Mouse (Mus musculus) cortical plate, adult 2 months (tissue): Measurements from ENCODE around the gene Nthl1. TPM values are rescaled to one million over a fixed set of nuclear protein-coding genes. Genes with fewer than 3 reads are reported as not detected.

Source experiments
- H3K27ac ChIP-seq: fragments of 200-500 bp; 2 replicates; pipeline ENCODE4 v1.5.1; 2012; ENCODE audit warnings: low read length, control low read depth, inconsistent platforms; ENCODE audit not compliant: insufficient read depth
- H3K4me1 ChIP-seq: fragments of 200-500 bp; 2 replicates; pipeline ENCODE4 v1.6.1; 2011; ENCODE audit warnings: low read length; ENCODE audit not compliant: control insufficient read depth, insufficient read depth
- H3K4me3 ChIP-seq: fragments of 200-500 bp; 2 replicates; pipeline ENCODE4 v1.5.1; 2011; ENCODE audit warnings: mild to moderate bottlenecking, low read length, control low read depth; ENCODE audit not compliant: insufficient read depth
- CTCF ChIP-seq: fragments of 200-500 bp; IDR thresholded peaks from 2 replicates; pipeline ENCODE4 v1.5.1; 2011; ENCODE audit warnings: mild to moderate bottlenecking, control low read depth, low read length; ENCODE audit not compliant: insufficient read depth; ENCODE audit errors: extremely low read depth
- POLR2A ChIP-seq: fragments of 200-500 bp; IDR thresholded peaks from 2 replicates; pipeline ENCODE4 v1.6.1; 2011; ENCODE audit warnings: mild to moderate bottlenecking, low read length, control low read depth; ENCODE audit not compliant: insufficient read depth; ENCODE audit errors: extremely low read depth
- polyA plus RNA-seq: library from polyadenylated mRNA; depleted of rRNA; stranded (reverse); fragments of >200 nt; gene quantifications from 2 replicates; pipeline ENCODE4 v1.2.3, GENCODE M21; 2012

The Nthl1 gene
- polyA plus RNA-seq, 1 experiment, result 10.8 TPM

- TF ChIP-seq CTCF (peak; percentile 20; the same call in 1 of the 2 replicates), POLR2A (no peak)
- Histone ChIP-seq H3K4me3 (no peak overlapping the region), H3K27ac (no peak overlapping the region), H3K4me1 (peaks cover 2% of the 10 kb centered on the region; the same call in 1 of the 2 replicates)
These were observed 14.8 kb upstream of the Nthl1 start for GRCm38 (mm10) chr17:24617561-24618194.

DNA sequence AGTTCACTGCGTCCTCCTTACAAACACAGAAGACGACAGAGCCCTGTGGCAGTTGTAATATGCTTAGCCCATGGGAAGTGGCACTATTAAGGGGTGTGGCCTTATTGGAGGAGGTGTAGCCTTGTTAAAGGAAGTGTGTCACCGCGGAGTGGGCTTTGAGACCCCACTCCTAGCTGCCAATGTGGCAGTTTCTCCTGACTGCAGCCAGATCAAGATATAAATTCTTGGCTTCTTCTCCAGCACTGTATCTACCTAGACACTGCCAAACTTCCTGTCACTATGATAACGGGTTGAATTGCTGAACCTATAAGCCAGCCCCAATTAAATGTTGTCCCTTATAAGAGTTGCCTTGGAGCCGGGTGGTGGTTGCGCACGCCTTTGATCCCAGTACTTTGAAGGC lies 7.0 kb upstream of the Nthl1 start:
- TF ChIP-seq POLR2A (no peak), CTCF (no peak)
- no peak overlapping the region for H3K27ac ChIP-seq
- H3K4me3 ChIP-seq, result no peak overlapping the region
- peaks cover 3% of the 10 kb centered on the region for H3K4me1 ChIP-seq

- TF ChIP-seq CTCF (peak; percentile 85), POLR2A (no peak)
- Histone ChIP-seq H3K4me3 (no peak overlapping the region), H3K4me1 (peaks cover 5% of the 10 kb centered on the region; the same call in 1 of the 2 replicates), H3K27ac (no peak overlapping the region)
These were observed 3.8 kb upstream of the Nthl1 start for GRCm38 (mm10) chr17:24628646-24629045.

GRCm38 (mm10) chr17:24630072-24630471 lies 2.4 kb upstream of the Nthl1 start:
- H3K4me1 ChIP-seq, result peaks cover 5% of the 10 kb centered on the region; the same call in 1 of the 2 replicates
- H3K27ac ChIP-seq, result no peak overlapping the region
- H3K4me3 ChIP-seq, result no peak overlapping the region
- TF ChIP-seq CTCF, result no peak
- TF ChIP-seq POLR2A, result no peak

DNA sequence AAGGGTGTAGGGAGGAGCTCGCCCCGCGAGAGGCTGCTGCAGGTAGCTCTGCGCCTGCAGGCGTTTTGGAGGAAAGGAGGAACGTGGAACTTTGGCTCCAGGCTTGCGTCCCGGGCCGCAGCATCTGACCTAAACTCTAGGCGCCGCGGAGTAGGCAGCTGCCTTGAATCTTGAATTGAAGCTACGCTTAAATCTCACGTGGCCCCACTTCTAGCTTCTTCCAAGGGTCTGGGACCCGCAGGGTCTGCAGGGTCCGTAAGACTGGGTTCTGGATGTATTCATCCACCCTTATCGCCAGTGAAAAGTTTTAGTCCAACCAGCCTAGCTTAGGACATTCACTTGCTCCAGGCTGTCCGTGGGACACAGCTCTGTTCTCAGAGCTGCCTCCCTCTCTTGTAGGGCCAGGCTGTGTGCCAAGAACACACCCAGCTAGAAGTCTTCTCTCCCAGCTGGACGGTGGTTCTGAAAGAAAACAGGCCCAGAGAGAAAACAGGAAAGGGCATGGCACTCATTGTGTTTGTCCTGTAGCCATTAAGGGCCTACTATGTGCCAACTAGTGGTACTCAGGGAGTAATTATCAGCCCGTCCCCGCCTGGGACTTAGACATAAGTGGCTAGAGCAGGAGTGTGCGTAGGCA lies 451 bp downstream of the Nthl1 start:
- H3K27ac ChIP-seq, result peak overlapping the region; percentile 73
- TF ChIP-seq CTCF, result no peak
- 0 out of 2 replicates have a peak, but pooled peaks have one; percentile 31 for TF ChIP-seq POLR2A
- peak overlapping the region; percentile 72 for H3K4me3 ChIP-seq
- H3K4me1 ChIP-seq, result peaks cover 6% of the 10 kb centered on the region; the same call in 1 of the 2 replicates

GRCm38 (mm10) chr17:24633831-24634230 lies 1.4 kb downstream of the Nthl1 start:
- peak overlapping the region; percentile 72; the same call in 1 of the 2 replicates for H3K27ac ChIP-seq
- peaks cover 6% of the 10 kb centered on the region; the same call in 1 of the 2 replicates for H3K4me1 ChIP-seq
- no peak overlapping the region for H3K4me3 ChIP-seq
- no peak for TF ChIP-seq POLR2A
- no peak for TF ChIP-seq CTCF

GRCm38 (mm10) chr17:24635024-24635423 lies 2.5 kb downstream of the Nthl1 start:
- peaks cover 5% of the 10 kb centered on the region; the same call in 1 of the 2 replicates for H3K4me1 ChIP-seq
- H3K27ac ChIP-seq, result peak overlapping the region; percentile 4; the same call in 1 of the 2 replicates
- TF ChIP-seq POLR2A, result no peak
- no peak for TF ChIP-seq CTCF
- H3K4me3 ChIP-seq, result no peak overlapping the region

GRCm38 (mm10) chr17:24635694-24636093 lies 3.2 kb downstream of the Nthl1 start:
- no peak overlapping the region for H3K4me3 ChIP-seq
- H3K27ac ChIP-seq, result peak overlapping the region; percentile 4; the same call in 1 of the 2 replicates
- TF ChIP-seq CTCF (no peak), POLR2A (no peak)
- H3K4me1 ChIP-seq, result peaks cover 5% of the 10 kb centered on the region; the same call in 1 of the 2 replicates

GRCm38 (mm10) chr17:24636781-24637481 lies 4.5 kb downstream of the Nthl1 start:
- Histone ChIP-seq H3K4me1 (0 out of 2 replicates have a peak, but pooled peaks cover 3% of the 10 kb centered on the region), H3K27ac (no peak overlapping the region), H3K4me3 (no peak overlapping the region)
- TF ChIP-seq POLR2A, result no peak
- TF ChIP-seq CTCF, result no peak
